Mouse (Mus musculus) heart, adult 2 months (tissue): ENCODE data around the gene Gnptab.

Experiments
- CTCF ChIP-seq: fragments of 200-600 bp; IDR thresholded peaks from 2 replicates; pipeline ENCODE4 v1.8.1; 2022; ENCODE audit warnings: antibody characterized with exemption, mild to moderate bottlenecking, moderate library complexity
- EP300 ChIP-seq: fragments of 200-500 bp; IDR thresholded peaks from 2 replicates; pipeline ENCODE4 v1.6.1; 2011; ENCODE audit warnings: low read depth, low read length, control low read depth; ENCODE audit not compliant: insufficient read depth
- POLR2A ChIP-seq: fragments of 200-500 bp; IDR thresholded peaks from 2 replicates; pipeline ENCODE4 v1.6.1; 2011; ENCODE audit warnings: mild to moderate bottlenecking, low read depth, low read length, control low read depth; ENCODE audit not compliant: insufficient read depth

DNA sequence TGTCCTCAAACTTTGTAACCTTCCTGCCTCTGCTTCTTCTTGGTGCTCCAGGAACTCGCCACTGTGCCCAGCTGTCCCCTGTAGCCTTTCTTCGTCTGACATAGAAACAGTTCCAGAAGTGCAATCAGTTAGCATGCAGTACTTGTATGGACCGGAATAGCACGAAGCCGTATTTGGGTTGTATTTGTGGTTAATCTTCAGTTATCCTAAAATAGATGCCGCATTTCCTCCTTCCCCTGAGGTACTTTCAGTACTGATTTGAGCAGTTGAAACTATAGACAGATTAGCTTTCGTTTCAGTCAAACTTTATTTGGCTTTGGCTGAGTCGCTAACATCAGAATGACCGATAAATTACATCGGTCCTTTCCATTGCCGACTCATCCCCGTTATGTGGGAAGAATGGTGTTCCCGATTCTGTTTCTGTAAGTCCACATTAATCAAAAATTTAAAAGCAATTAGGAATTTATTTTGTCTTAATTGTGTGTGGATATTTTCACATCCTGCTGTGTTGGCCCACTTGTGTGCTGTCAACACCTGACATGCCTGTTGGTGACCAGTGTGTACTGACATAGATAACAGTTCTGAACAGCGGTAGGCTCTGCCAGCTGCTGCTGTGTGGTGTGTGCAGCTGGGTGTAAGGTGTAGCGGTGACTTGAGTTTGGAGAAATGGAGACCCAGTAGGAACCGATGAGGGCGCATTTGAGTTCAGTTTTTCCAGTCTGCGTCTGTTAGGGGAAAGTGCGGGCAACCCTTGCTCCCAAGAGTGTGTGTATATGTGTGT is 41.9 kb downstream of the Gnptab start:
- no peak for TF ChIP-seq POLR2A
- TF ChIP-seq CTCF = no peak
- no peak for TF ChIP-seq EP300
